37 mouse cellular contexts compared by ENCODE assay signal in the genomic region with DNA sequence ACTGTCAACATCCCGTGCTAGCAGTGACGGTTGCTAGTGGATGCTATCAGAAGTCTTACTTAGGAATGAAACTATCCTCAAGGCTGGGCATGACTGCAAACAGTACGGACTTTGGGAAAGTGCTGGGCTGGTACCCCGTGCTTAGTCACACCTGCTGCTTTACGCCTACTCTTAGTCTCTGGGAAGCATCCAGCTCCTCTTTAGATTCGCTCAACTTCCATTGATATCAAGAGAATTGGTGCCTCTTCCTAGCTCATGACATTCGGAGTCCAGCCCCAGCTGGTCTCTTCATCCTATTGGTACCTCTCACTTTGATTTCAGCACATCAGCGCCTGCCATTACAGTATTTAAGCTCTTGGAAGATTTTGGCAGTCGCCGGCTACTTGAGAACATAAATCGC. TPM values are rescaled to one million over a fixed set of nuclear protein-coding genes. Genes with fewer than 3 reads are reported as not detected.
DNase-seq lines count a peak whose midpoint lies in the region; ATAC-seq and TF ChIP-seq lines count a peak whose summit lies in the region.
"Had no signal": no experiment of that assay in that cellular context is flagged by ENCODE, and none has a peak within 500 bp of the region (broad histone marks: within the 10 kb centered on the region; RNA-seq: fewer than 3 reads in every experiment).

No protein-coding gene starts in this region.

- 0 out of 2 replicates have a peak overlapping the region, but pooled peaks have one; percentile 48 for H3K4me2 ChIP-seq in heart, embryonic 12.5 days
- H3K4me2 ChIP-seq in heart, postnatal 0 days (ENCODE audit: low read depth, low read length) = peak overlapping the region; percentile 26; the same call in 1 of the 2 replicates
- H3K4me2 ChIP-seq in lung, embryonic 14.5 days = no peak overlapping the region
- H3K4me2 ChIP-seq: forebrain, embryonic 13.5 days; kidney, embryonic 15.5 days; limb, embryonic 12.5 days; liver, embryonic 15.5 days; midbrain, embryonic 13.5 days; neural tube, embryonic 13.5 days had no signal

- H3K9ac ChIP-seq in heart, embryonic 12.5 days = no peak overlapping the region
- H3K9ac ChIP-seq in heart, postnatal 0 days (replicated peaks; ENCODE audit: low read depth, low read length) = no peak overlapping the region
- H3K9ac ChIP-seq in lung, embryonic 14.5 days = no peak overlapping the region
- H3K9ac ChIP-seq: forebrain, embryonic 13.5 days; kidney, embryonic 15.5 days; limb, embryonic 12.5 days; liver, embryonic 15.5 days; neural tube, embryonic 13.5 days had no signal

- no peak overlapping the region for H3K27ac ChIP-seq in heart, embryonic 12.5 days (ENCODE audit: poor library complexity, severe bottlenecking)
- no peak overlapping the region for H3K27ac ChIP-seq in heart, postnatal 0 days (ENCODE audit: low read depth)
- H3K27ac ChIP-seq in lung, embryonic 14.5 days (ENCODE audit: low read depth) = no peak overlapping the region
- H3K27ac ChIP-seq: forebrain, embryonic 13.5 days; kidney, embryonic 15.5 days; limb, embryonic 12.5 days; liver, embryonic 15.5 days; macrophage; midbrain, embryonic 13.5 days; neural tube, embryonic 13.5 days had no signal

- TF ChIP-seq EP300 in heart, postnatal 0 days (IDR thresholded peaks at IDR 0.05; ENCODE audit: low read depth) = no peak

- 79% methylated on average over 11 of the region's 11 CpGs for WGBS in heart, embryonic 12.5 days
- WGBS in heart, postnatal 0 days = 62% methylated on average over 11 of the region's 11 CpGs
- WGBS in lung, embryonic 14.5 days = 79% methylated on average over 11 of the region's 11 CpGs

- no peak for ATAC-seq in heart, embryonic 12.5 days (ENCODE audit: insufficient number of reproducible peaks, low FRiP score)
- ATAC-seq in heart, postnatal 0 days (ENCODE audit: insufficient read depth, low read depth) = no peak
- no peak for ATAC-seq in lung, embryonic 14.5 days (ENCODE audit: insufficient read depth)
- ATAC-seq: forebrain, embryonic 13.5 days; hindbrain, embryonic 16.5 days; lung, postnatal 0 days; midbrain, embryonic 13.5 days had no signal

- H3K4me3 ChIP-seq in heart, embryonic 12.5 days = no peak overlapping the region
- H3K4me3 ChIP-seq in heart, postnatal 0 days (ENCODE audit: low read depth, low read length) = no peak overlapping the region
- no peak overlapping the region for H3K4me3 ChIP-seq in lung, embryonic 14.5 days (ENCODE audit: low read depth, low read length)
- H3K4me3 ChIP-seq: forebrain, embryonic 13.5 days; kidney, embryonic 15.5 days; limb, embryonic 12.5 days; liver, embryonic 15.5 days; midbrain, embryonic 13.5 days; neural tube, embryonic 13.5 days had no signal

- no peak for TF ChIP-seq CTCF in heart, postnatal 0 days (IDR thresholded peaks at IDR 0.05; ENCODE audit: low read depth)
- no peak for TF ChIP-seq CTCF in lung, embryonic 14.5 days (IDR thresholded peaks at IDR 0.05; ENCODE audit: low read depth)

- intact Hi-C loops in heart, postnatal 10 days (cut with DNase I) = no loop called here

- no peaks in the 10 kb centered on the region for H3K36me3 ChIP-seq in heart, embryonic 12.5 days
- H3K36me3 ChIP-seq in heart, postnatal 0 days (replicated peaks; ENCODE audit: control insufficient read depth, insufficient read depth, low read length) = no peaks in the 10 kb centered on the region
- H3K36me3 ChIP-seq in lung, embryonic 14.5 days (ENCODE audit: insufficient read depth) = no peaks in the 10 kb centered on the region
- H3K36me3 ChIP-seq: kidney, embryonic 15.5 days; limb, embryonic 12.5 days; liver, embryonic 15.5 days; midbrain, embryonic 13.5 days; neural tube, embryonic 13.5 days had no signal

- no peak for DNase-seq in heart, postnatal 10 days
- DNase-seq in heart, postnatal 0 days (ENCODE audit: low spot score) = no peak
- DNase-seq in heart, adult 9 months (ENCODE audit: low spot score in 2 of 2) = no peak
- DNase-seq in lung, embryonic 14.5 days = peak; percentile 43
- no peak for DNase-seq in lung, postnatal 14 days
- DNase-seq in telencephalon, adult 2 months (ENCODE audit: low read depth, low spot score) = peak; percentile 32
- DNase-seq: adrenal gland, adult 8-10 months; cerebellum, adult 9-10 months; cerebellum, postnatal 36 days; gastrocnemius, postnatal 36 days; kidney, adult 18-20 months; kidney, postnatal 25 days; spleen, adult 18-20 months; thymus, adult 18-20 months; thymus, postnatal 25 days had no signal

- no peaks in the 10 kb centered on the region for H3K27me3 ChIP-seq in heart, embryonic 12.5 days (replicated peaks)
- H3K27me3 ChIP-seq in heart, postnatal 0 days (ENCODE audit: control insufficient read depth, insufficient read depth, low read length) = no peaks in the 10 kb centered on the region
- H3K27me3 ChIP-seq in lung, embryonic 14.5 days (ENCODE audit: insufficient read depth, low read length) = no peaks in the 10 kb centered on the region
- H3K27me3 ChIP-seq: forebrain, embryonic 13.5 days; kidney, embryonic 15.5 days; limb, embryonic 12.5 days; liver, embryonic 15.5 days; midbrain, embryonic 13.5 days; neural tube, embryonic 13.5 days had no signal

- H3K9me3 ChIP-seq in heart, embryonic 12.5 days (replicated peaks) = no peaks in the 10 kb centered on the region
- no peaks in the 10 kb centered on the region for H3K9me3 ChIP-seq in heart, postnatal 0 days (replicated peaks; ENCODE audit: control insufficient read depth, low read length)
- no peaks in the 10 kb centered on the region for H3K9me3 ChIP-seq in lung, embryonic 14.5 days (ENCODE audit: low read depth, low read length)
- H3K9me3 ChIP-seq: forebrain, embryonic 13.5 days; G1E; kidney, embryonic 15.5 days; limb, embryonic 12.5 days; liver, embryonic 15.5 days; midbrain, embryonic 13.5 days; neural tube, embryonic 13.5 days had no signal

- H3K4me1 ChIP-seq in heart, embryonic 12.5 days (replicated peaks) = peaks cover 23% of the 10 kb centered on the region
- H3K4me1 ChIP-seq in heart, postnatal 0 days (ENCODE audit: control insufficient read depth, insufficient read depth) = peaks cover 15% of the 10 kb centered on the region
- H3K4me1 ChIP-seq in lung, embryonic 14.5 days (ENCODE audit: insufficient read depth) = no peaks in the 10 kb centered on the region
- H3K4me1 ChIP-seq: liver, embryonic 15.5 days had no signal

RNA-seq across cellular contexts. Expression of gene Wwox, which starts 23.1 kb away (rescaled TPM):
- 10.4 and 11.4 TPM in 2 replicates for polyA plus RNA-seq in heart, embryonic 12.5 days (2016; fragmentation: Nextera tagmentation; extraction: Ambion mirVana)
- total RNA-seq in heart, postnatal 10 days (2021) = 1 to 10 TPM; 7.4 to 8.1 TPM
- total RNA-seq in heart, postnatal 0 days (2014; rRNA removed; ENCODE audit: low replicate concordance) = 6.0 and 7.5 TPM in 2 replicates
- 7.2 and 9.6 TPM in 2 replicates for polyA plus RNA-seq in heart, postnatal 0 days (2015; fragmentation: Nextera tagmentation; extraction: Ambion mirVana)
- polyA plus RNA-seq in lung, embryonic 14.5 days (2014; fragmentation: Nextera tagmentation; extraction: Ambion mirVana) = 16.1 and 16.3 TPM in 2 replicates

RNA-seq across cellular contexts. Expression of gene Clec3a, which starts 44.7 kb away (rescaled TPM):
- polyA plus RNA-seq in heart, embryonic 12.5 days (2016; fragmentation: Nextera tagmentation; extraction: Ambion mirVana) = not detected in 2 replicates
- not detected for total RNA-seq in heart, postnatal 10 days (2021)
- total RNA-seq in heart, postnatal 0 days (2014; rRNA removed; ENCODE audit: low replicate concordance) = not detected in 2 replicates
- not detected in 2 replicates for polyA plus RNA-seq in heart, postnatal 0 days (2015; fragmentation: Nextera tagmentation; extraction: Ambion mirVana)
- not detected in 2 replicates for polyA plus RNA-seq in lung, embryonic 14.5 days (2014; fragmentation: Nextera tagmentation; extraction: Ambion mirVana)
- total RNA-seq: adrenal gland, adult 8-10 months; adrenal gland, postnatal 4 days; G1E; gastrocnemius, adult 18-20 months; gastrocnemius, postnatal 36 days; heart, adult 8-10 months; hematopoietic stem cell, adult 5-6 weeks; layer of hippocampus, adult 18-20 months; layer of hippocampus, postnatal 10 days; left cerebral cortex, adult 8-10 months; liver, adult 2 months; megakaryocyte-erythroid progenitor cell, adult 5-6 weeks had no signal
- polyA plus RNA-seq: embryonic facial prominence, embryonic 11.5 days; forebrain, embryonic 13.5 days; G1E; intestine, embryonic 14.5 days; kidney, embryonic 15.5 days; limb, embryonic 12.5 days; liver, adult 2 months; liver, embryonic 15.5 days; lung, postnatal 0 days; macrophage; midbrain, embryonic 13.5 days; neural tube, embryonic 13.5 days had no signal

Comparison
In these comparisons a context has a peak if more than half of its experiments do, and no peak if none do; other contexts are left out.
1. DNase-seq: peak in lung, embryonic 14.5 days (single experiment) and telencephalon, adult 2 months (single experiment); none in heart, postnatal 10 days (0 of 2), heart, postnatal 0 days (single experiment), heart, adult 9 months (0 of 2) and lung, postnatal 14 days (single experiment).